Mouse (Mus musculus): ENCODE measurements around the gene Rora.

The Rora gene

GRCm38 (mm10) chr9:68988162-68988911 is 334.8 kb downstream of the Rora start:
- no peak for DNase-seq (ENCODE audit: low read depth in 1 of 2, low spot score in 2 of 2)

GRCm38 (mm10) chr9:68989885-68990449 is 336.4 kb downstream of the Rora start:
- no peak for DNase-seq (ENCODE audit: low read depth in 1 of 2, low spot score in 2 of 2)

- DNase-seq (ENCODE audit: low read depth in 1 of 2, low spot score in 2 of 2): no peak
These were observed 340.3 kb downstream of the Rora start for GRCm38 (mm10) chr9:68993881-68994280.

GRCm38 (mm10) chr9:68998961-68999360 is 345.4 kb downstream of the Rora start:
- DNase-seq (ENCODE audit: low read depth in 1 of 2, low spot score in 2 of 2): no peak

GRCm38 (mm10) chr9:69004514-69004913 is 350.9 kb downstream of the Rora start:
- DNase-seq (ENCODE audit: low read depth in 1 of 2, low spot score in 2 of 2): no peak

- DNase-seq (ENCODE audit: low read depth in 1 of 2, low spot score in 2 of 2): no peak
These were observed 353.1 kb downstream of the Rora start for GRCm38 (mm10) chr9:69006666-69007065.

GRCm38 (mm10) chr9:69008706-69009105 is 355.1 kb downstream of the Rora start:
- no peak for DNase-seq (ENCODE audit: low read depth in 1 of 2, low spot score in 2 of 2)

GRCm38 (mm10) chr9:69010886-69011285 is 357.3 kb downstream of the Rora start:
- DNase-seq (ENCODE audit: low read depth in 1 of 2, low spot score in 2 of 2): no peak

- no peak for DNase-seq (ENCODE audit: low read depth in 1 of 2, low spot score in 2 of 2)
These were observed 359.7 kb downstream of the Rora start for GRCm38 (mm10) chr9:69013186-69013715.

GRCm38 (mm10) chr9:69014203-69014602 is 360.6 kb downstream of the Rora start:
- DNase-seq (ENCODE audit: low read depth in 1 of 2, low spot score in 2 of 2): no peak

- no peak for DNase-seq (ENCODE audit: low read depth in 1 of 2, low spot score in 2 of 2)
These were observed 366.8 kb downstream of the Rora start for GRCm38 (mm10) chr9:69020381-69020780.

GRCm38 (mm10) chr9:69021482-69021881 is 367.9 kb downstream of the Rora start:
- DNase-seq (ENCODE audit: low read depth in 1 of 2, low spot score in 2 of 2): no peak

- DNase-seq (ENCODE audit: low read depth in 1 of 2, low spot score in 2 of 2): no peak
These were observed 369.7 kb downstream of the Rora start for GRCm38 (mm10) chr9:69023314-69023713.

- DNase-seq (ENCODE audit: low read depth in 1 of 2, low spot score in 2 of 2): no peak
These were observed 374.6 kb downstream of the Rora start for GRCm38 (mm10) chr9:69028177-69028576.

- no peak for DNase-seq (ENCODE audit: low read depth in 1 of 2, low spot score in 2 of 2)
These were observed 380.8 kb downstream of the Rora start for GRCm38 (mm10) chr9:69034301-69034871.

- no peak for DNase-seq (ENCODE audit: low read depth in 1 of 2, low spot score in 2 of 2)
These were observed 381.9 kb downstream of the Rora start for GRCm38 (mm10) chr9:69035456-69035855.

- DNase-seq (ENCODE audit: low read depth in 1 of 2, low spot score in 2 of 2): no peak
These were observed 382.7 kb downstream of the Rora start for GRCm38 (mm10) chr9:69036296-69036695.

GRCm38 (mm10) chr9:69043920-69044613 is 390.5 kb downstream of the Rora start:
- DNase-seq (ENCODE audit: low read depth in 1 of 2, low spot score in 2 of 2): no peak

GRCm38 (mm10) chr9:69044614-69045133 is 391.1 kb downstream of the Rora start:
- DNase-seq (ENCODE audit: low read depth in 1 of 2, low spot score in 2 of 2): no peak

GRCm38 (mm10) chr9:69045908-69046307 is 392.3 kb downstream of the Rora start:
- DNase-seq (ENCODE audit: low read depth in 1 of 2, low spot score in 2 of 2): no peak

GRCm38 (mm10) chr9:69050856-69051255 is 397.3 kb downstream of the Rora start:
- DNase-seq (ENCODE audit: low read depth in 1 of 2, low spot score in 2 of 2): no peak

Measured in monocyte, adult 2 months (primary cell).